Mouse (Mus musculus) midbrain, postnatal 0 days (tissue): ENCODE data around the gene Zfp367. TPM values are rescaled to one million over a fixed set of nuclear protein-coding genes. Genes with fewer than 3 reads are reported as not detected.

ENCODE experiments used
- ATAC-seq: fragments of 200-750 bp; cut with Nextera tagmentation; 2 replicates; pipeline ENCODE4 v1.8.0; 2017; ENCODE audit warnings: moderate number of reproducible peaks, mild to moderate bottlenecking, moderate TSS enrichment, moderate library complexity; ENCODE audit not compliant: low FRiP score
- DNase-seq: peaks from one replicate; pipeline ENCODE4 v3.0.0-alpha.2; 2015; ENCODE audit warnings: low spot score
- H3K27ac ChIP-seq: fragments of 300-500 bp; sonication (generic); 2 replicates; pipeline ENCODE4 v1.5.1; 2014; ENCODE audit warnings: low read depth, mild to moderate bottlenecking, low read length, mixed read lengths
- H3K27me3 ChIP-seq: fragments of 300-500 bp; sonication (generic); 2 replicates; pipeline ENCODE4 v1.6.1; 2014; ENCODE audit warnings: low read length, control low read depth, mixed read lengths; ENCODE audit not compliant: insufficient read depth
- H3K36me3 ChIP-seq: fragments of 300-500 bp; sonication (generic); 2 replicates; pipeline ENCODE4 v1.6.1; 2014; ENCODE audit warnings: low read length, control low read depth, mixed read lengths; ENCODE audit not compliant: insufficient read depth
- H3K4me1 ChIP-seq: fragments of 300-500 bp; sonication (generic); 2 replicates; pipeline ENCODE4 v1.6.1; 2014; ENCODE audit warnings: mild to moderate bottlenecking, control low read depth, antibody characterized with exemption, low read length, mixed read lengths; ENCODE audit not compliant: insufficient read depth
- H3K4me2 ChIP-seq: fragments of 300-500 bp; sonication (generic); 2 replicates; pipeline ENCODE4 v1.6.1; 2014; ENCODE audit warnings: low read depth, mild to moderate bottlenecking, low read length, mixed read lengths; ENCODE audit not compliant: poor library complexity, severe bottlenecking
- H3K4me3 ChIP-seq: fragments of 300-500 bp; sonication (generic); 2 replicates; pipeline ENCODE4 v1.5.1; 2014; ENCODE audit warnings: low read depth, mild to moderate bottlenecking, low read length, moderate library complexity
- H3K9ac ChIP-seq: fragments of 300-500 bp; sonication (generic); replicated peaks from 2 replicates; pipeline ENCODE4 v1.6.1; 2014; ENCODE audit warnings: mild to moderate bottlenecking, low read length, moderate library complexity, mixed read lengths; ENCODE audit not compliant: poor library complexity, severe bottlenecking
- H3K9me3 ChIP-seq: fragments of 300-500 bp; sonication (generic); 2 replicates; pipeline ENCODE4 v1.6.1; 2016; ENCODE audit warnings: low read length, control low read depth
- CTCF ChIP-seq: IDR thresholded peaks from 2 replicates; pipeline ENCODE4 v1.5.1; 2016; ENCODE audit warnings: antibody characterized with exemption, mild to moderate bottlenecking
- WGBS: fragments of 180-500 bp; shearing (Covaris S2); extraction: QIAGEN DNeasy Blood & Tissue Kit; methylation state at CpG from one replicate; pipeline ENCODE4 v1.1.7; 2014; 5-methylcytosine and 5-hydroxymethylcytosine counted together
- polyA plus RNA-seq: library from polyadenylated mRNA; unstranded; fragments of >200 nt; fragmentation: Nextera tagmentation; extraction: Ambion mirVana; gene quantifications from 2 replicates; pipeline ENCODE4 v1.2.1, GENCODE M21; 2015
- total RNA-seq: library from RNA; depleted of rRNA; stranded (reverse); fragments of >200 nt; gene quantifications from 2 replicates; pipeline ENCODE4 v1.2.3, GENCODE M21; 2014

Zfp367 gene
- total and polyA plus RNA-seq, 2 experiments from 2014 or later: 3.4 to 7.1 TPM

DNA sequence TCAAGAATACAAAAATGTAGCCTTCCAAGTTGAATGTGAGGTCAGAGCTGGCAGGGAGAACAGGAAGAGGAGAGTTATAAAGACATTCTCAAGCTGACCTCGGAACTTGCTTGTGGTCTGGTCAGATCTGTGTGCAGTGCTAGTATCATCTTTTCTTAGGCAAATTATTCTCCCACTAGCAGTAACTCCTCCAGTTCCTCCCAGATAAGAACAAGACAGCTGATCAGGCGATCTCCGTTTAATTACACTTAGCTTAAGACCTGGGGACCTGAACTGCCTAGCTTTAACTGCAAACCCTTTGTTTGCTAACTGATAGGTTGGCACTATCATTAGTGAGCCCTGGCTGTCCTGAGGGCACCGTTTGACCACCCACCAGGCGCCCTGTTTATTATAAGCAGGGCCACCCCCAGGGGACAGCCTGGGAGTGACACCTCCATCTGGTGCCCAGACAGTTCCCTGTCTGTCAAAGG lies 44.6 kb downstream of the Zfp367 start:
- ATAC-seq (no peak), DNase-seq (peak; percentile 35)
- Histone ChIP-seq H3K4me2 (no peak overlapping the region), H3K4me3 (no peak overlapping the region), H3K27ac (no peak overlapping the region), H3K27me3 (no peaks in the 10 kb centered on the region), H3K36me3 (no peaks in the 10 kb centered on the region), H3K9me3 (no peaks in the 10 kb centered on the region), H3K9ac (no peak overlapping the region), H3K4me1 (no peaks in the 10 kb centered on the region; the same call in 1 of the 2 replicates)
- no peak for TF ChIP-seq CTCF
- WGBS: 22% methylated on average over 5 of the region's 5 CpGs

DNA sequence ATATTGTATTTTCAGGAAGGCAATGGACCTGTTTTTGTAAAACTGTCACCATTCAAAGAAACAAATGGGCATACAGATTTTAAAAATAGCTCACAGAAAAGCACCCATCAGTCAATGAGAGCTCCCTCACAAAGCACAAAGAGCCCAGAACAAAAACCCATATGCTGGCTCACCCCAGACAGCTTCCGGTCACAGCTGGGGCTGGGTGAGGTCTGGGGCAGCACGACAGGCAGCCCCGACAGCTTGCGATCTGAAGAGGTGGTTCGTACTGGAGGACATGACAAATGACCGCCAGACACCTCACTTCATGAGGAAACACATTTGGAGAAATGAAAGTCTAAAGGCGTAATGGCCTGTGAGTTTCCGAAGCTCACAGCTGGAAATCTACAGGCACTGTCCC lies 45.5 kb downstream of the Zfp367 start:
- 21% methylated on average over 8 of the region's 8 CpGs for WGBS
- no peaks in the 10 kb centered on the region; the same call in 1 of the 2 replicates for H3K4me1 ChIP-seq
- H3K27me3 ChIP-seq: no peaks in the 10 kb centered on the region
- H3K36me3 ChIP-seq: no peaks in the 10 kb centered on the region
- H3K9ac ChIP-seq: no peak overlapping the region
- H3K4me2 ChIP-seq: no peak overlapping the region
- TF ChIP-seq CTCF: no peak
- no peak overlapping the region for H3K4me3 ChIP-seq
- H3K27ac ChIP-seq: no peak overlapping the region
- DNase-seq (peak; percentile 17), ATAC-seq (no peak)
- H3K9me3 ChIP-seq: no peaks in the 10 kb centered on the region

DNA sequence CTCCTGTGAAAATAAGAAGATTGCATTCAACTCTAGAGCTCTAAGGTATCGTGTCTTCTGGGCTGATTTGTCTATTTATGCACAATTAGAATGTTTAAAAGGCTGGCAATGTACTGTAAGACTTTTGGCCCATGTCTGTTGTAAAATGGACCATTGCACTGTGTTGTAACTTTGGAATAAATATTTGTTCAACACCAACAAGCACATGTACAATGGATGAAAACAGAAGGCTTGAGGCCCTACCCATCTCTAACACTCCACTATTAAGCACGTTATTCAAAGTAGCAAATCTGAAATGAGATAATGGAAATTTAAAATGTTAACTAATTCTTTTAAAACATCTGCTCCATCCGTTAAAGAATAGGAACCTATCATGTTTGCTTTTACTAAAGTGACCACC lies 45.9 kb downstream of the Zfp367 start:
- Histone ChIP-seq H3K9ac (no peak overlapping the region), H3K4me2 (no peak overlapping the region), H3K27me3 (no peaks in the 10 kb centered on the region), H3K4me1 (no peaks in the 10 kb centered on the region; the same call in 1 of the 2 replicates), H3K27ac (no peak overlapping the region), H3K9me3 (no peaks in the 10 kb centered on the region), H3K36me3 (no peaks in the 10 kb centered on the region), H3K4me3 (no peak overlapping the region)
- TF ChIP-seq CTCF: no peak
- WGBS: 47% methylated on average over 3 of the region's 3 CpGs
- ATAC-seq (no peak), DNase-seq (no peak)

DNA sequence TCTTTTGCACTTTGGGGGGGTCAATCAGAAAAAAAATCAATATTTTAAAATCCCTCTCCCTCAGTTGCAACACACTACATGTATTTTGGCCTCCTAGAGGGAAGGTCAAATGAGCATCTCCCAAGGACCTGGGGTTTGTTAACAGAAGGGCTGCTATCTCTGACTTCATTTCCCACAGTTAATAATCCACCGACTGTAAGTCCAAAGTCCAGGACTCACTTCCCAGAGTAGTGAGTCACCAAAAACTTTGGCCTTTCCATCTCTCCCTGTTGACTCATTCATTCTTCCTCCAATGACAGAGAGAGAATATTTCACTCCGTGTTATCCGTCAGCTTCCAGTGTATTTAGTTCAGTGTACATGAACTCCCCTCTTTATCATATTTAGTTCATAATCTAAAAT lies 47.3 kb downstream of the Zfp367 start:
- no peak overlapping the region for H3K9ac ChIP-seq
- H3K27me3 ChIP-seq: no peaks in the 10 kb centered on the region
- no peak for TF ChIP-seq CTCF
- no peaks in the 10 kb centered on the region; the same call in 1 of the 2 replicates for H3K4me1 ChIP-seq
- H3K4me2 ChIP-seq: no peak overlapping the region
- H3K36me3 ChIP-seq: no peaks in the 10 kb centered on the region
- no peak for ATAC-seq
- H3K4me3 ChIP-seq: no peak overlapping the region
- H3K27ac ChIP-seq: no peak overlapping the region
- whole genome bisulfite sequencing: 94% methylated on average over 3 of the region's 3 CpGs
- DNase-seq: no peak
- H3K9me3 ChIP-seq: no peaks in the 10 kb centered on the region

DNA sequence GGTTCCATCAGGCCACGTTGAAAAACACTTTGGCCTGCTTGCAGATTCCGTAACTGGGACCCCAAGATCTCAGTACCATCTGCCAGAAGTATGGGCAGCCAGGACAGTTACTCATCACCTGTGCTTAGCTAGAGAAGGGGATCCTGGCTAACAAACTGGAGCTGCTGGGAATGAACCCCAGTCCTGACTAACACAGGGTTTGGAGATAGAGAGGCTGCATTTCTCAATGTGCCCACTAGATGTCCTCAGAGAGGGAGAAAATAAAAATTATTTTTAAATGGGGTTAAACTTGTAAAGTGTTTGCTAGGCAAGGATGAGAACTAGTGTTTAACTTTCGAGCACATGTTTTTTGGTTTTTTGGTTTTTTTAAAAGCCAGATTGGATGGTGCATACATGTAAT lies 52.8 kb downstream of the Zfp367 start:
- peak; percentile 82 for TF ChIP-seq CTCF
- H3K4me3 ChIP-seq: no peak overlapping the region
- no peak overlapping the region for H3K4me2 ChIP-seq
- H3K36me3 ChIP-seq: no peaks in the 10 kb centered on the region
- DNase-seq: peak; percentile 48
- no peaks in the 10 kb centered on the region for H3K9me3 ChIP-seq
- H3K9ac ChIP-seq: no peak overlapping the region
- WGBS: 68% methylated on average over 3 of the region's 3 CpGs
- H3K4me1 ChIP-seq: no peaks in the 10 kb centered on the region
- no peaks in the 10 kb centered on the region for H3K27me3 ChIP-seq
- no peak; the same call in 1 of the 2 replicates for ATAC-seq
- H3K27ac ChIP-seq: no peak overlapping the region

DNA sequence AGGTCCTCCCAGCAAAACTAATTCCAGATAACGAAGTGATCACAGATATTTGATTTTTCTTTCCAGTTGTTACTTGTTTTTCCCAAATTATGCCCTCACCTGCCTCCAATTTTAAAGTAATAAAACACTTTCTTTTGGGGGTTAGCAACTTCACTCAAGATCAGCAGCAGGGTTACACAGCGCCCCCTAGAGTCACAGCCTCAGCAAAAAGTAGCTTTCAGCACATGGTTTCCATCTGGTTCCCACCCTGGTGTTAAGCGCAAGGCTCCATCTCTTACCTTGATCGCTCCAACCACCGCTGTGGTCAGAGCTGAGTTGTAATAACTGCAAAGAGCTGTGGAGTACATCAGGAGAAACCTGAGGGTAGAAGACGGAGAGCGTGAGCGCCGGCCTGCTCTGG lies 54.0 kb downstream of the Zfp367 start:
- Histone ChIP-seq H3K9ac (no peak overlapping the region), H3K4me3 (no peak overlapping the region), H3K4me2 (no peak overlapping the region), H3K27ac (no peak overlapping the region), H3K9me3 (no peaks in the 10 kb centered on the region), H3K36me3 (no peaks in the 10 kb centered on the region), H3K4me1 (no peaks in the 10 kb centered on the region), H3K27me3 (no peaks in the 10 kb centered on the region)
- WGBS: 75% methylated on average over 9 of the region's 9 CpGs
- DNase-seq (no peak), ATAC-seq (no peak)
- peak; percentile 58 for TF ChIP-seq CTCF
